Mouse (Mus musculus) MEL (cell line): Measurements from ENCODE around the gene Efcab5. TPM values are rescaled to one million over a fixed set of nuclear protein-coding genes. Genes with fewer than 3 reads are reported as not detected.
"Not testable (repeated sequence)": the region's sequence is repeated elsewhere in the genome, so short reads cannot be mapped to it uniquely, and the experiment has no call there.

Experiments used
- DNase-seq: peaks from one replicate; pipeline ENCODE4 v3.0.0; 2011; ENCODE audit warnings: low read depth, low spot score
- H3K27ac ChIP-seq: 2 replicates; pipeline ENCODE4 v1.5.1; 2012; ENCODE audit warnings: low read depth, mild to moderate bottlenecking, control low read depth, low read length, moderate library complexity; ENCODE audit not compliant: control insufficient read depth
- H3K27me3 ChIP-seq, 2 experiments: fragments of 150-350 bp in 1 of 2; sonication (generic) in 1 of 2; 2 replicates each; pipeline ENCODE4 v1.6.1; 2012; ENCODE audit warnings: low read length in 2 of 2, mild to moderate bottlenecking in 2 of 2, improper control_type of control experiment in 1 of 2, moderate library complexity in 1 of 2; ENCODE audit not compliant: insufficient read depth in 2 of 2, control insufficient read depth in 1 of 2
- H3K36me3 ChIP-seq, 2 experiments: 2 replicates each; pipeline ENCODE4 v1.6.1; 2012 to 2014; ENCODE audit warnings: low read length in 2 of 2, improper control_type of control experiment in 1 of 2, inconsistent platforms in 1 of 2, mild to moderate bottlenecking in 1 of 2; ENCODE audit not compliant: insufficient read depth in 2 of 2, control insufficient read depth in 1 of 2
- H3K4me1 ChIP-seq, 2 experiments: fragments of 150-350 bp in 1 of 2; sonication (generic) in 1 of 2; 2 replicates each; pipeline ENCODE4 v1.6.1; 2012; ENCODE audit warnings: low read length in 2 of 2, improper control_type of control experiment in 1 of 2, mild to moderate bottlenecking in 1 of 2; ENCODE audit not compliant: insufficient read depth in 2 of 2, control insufficient read depth in 1 of 2
- H3K4me3 ChIP-seq, 2 experiments: fragments of 150-350 bp in 1 of 2; sonication (generic) in 1 of 2; 2 replicates each; pipeline ENCODE4 v1.5.1; 2012; ENCODE audit warnings: low read depth in 2 of 2, low read length in 2 of 2, mild to moderate bottlenecking in 2 of 2, moderate library complexity in 2 of 2, control low read depth in 1 of 2, improper control_type of control experiment in 1 of 2; ENCODE audit not compliant: control insufficient read depth in 1 of 2, insufficient read depth in 1 of 2
- H3K79me2 ChIP-seq: 2 replicates; pipeline ENCODE4 v1.6.1; 2012; ENCODE audit warnings: mild to moderate bottlenecking, low read length, moderate library complexity; ENCODE audit not compliant: control insufficient read depth, poor library complexity, insufficient read depth
- H3K9ac ChIP-seq: 2 replicates; pipeline ENCODE4 v1.6.1; 2012; ENCODE audit warnings: low read depth, mild to moderate bottlenecking, control low read depth, low read length, moderate library complexity; ENCODE audit not compliant: control insufficient read depth, poor library complexity, severe bottlenecking
- H3K9me3 ChIP-seq: fragments of 150-350 bp; sonication (generic); replicated peaks from 2 replicates; pipeline ENCODE4 v1.6.1; 2012; ENCODE audit warnings: mild to moderate bottlenecking, low read length, improper control_type of control experiment, moderate library complexity; ENCODE audit not compliant: insufficient read depth
- CTCF ChIP-seq, 3 experiments: IDR thresholded peaks in 2 of 3; conservative IDR thresholded peaks in 1 of 3; 2 replicates each; pipeline ENCODE4 v1.5.1; 2011 to 2012; ENCODE audit warnings: low read length in 3 of 3, low read depth in 2 of 3, mild to moderate bottlenecking in 2 of 3, improper control_type of control experiment in 1 of 3, inconsistent platforms in 1 of 3, mixed read lengths in 1 of 3, moderate library complexity in 1 of 3; ENCODE audit not compliant: control insufficient read depth in 1 of 3, insufficient read depth in 1 of 3, poor library complexity in 1 of 3, severe bottlenecking in 1 of 3
- EP300 ChIP-seq, 2 experiments: IDR thresholded peaks; 2 replicates each; pipeline ENCODE4 v1.6.1; 2011; ENCODE audit warnings: improper control_type of control experiment in 2 of 2, low read length in 2 of 2, low read depth in 1 of 2, mild to moderate bottlenecking in 1 of 2
- GABPA ChIP-seq: IDR thresholded peaks from 2 replicates; pipeline ENCODE4 v1.6.1; 2012; ENCODE audit warnings: low read depth, mild to moderate bottlenecking, inconsistent platforms, low read length, improper control_type of control experiment, moderate library complexity
- GATA1 ChIP-seq: IDR thresholded peaks from 2 replicates; pipeline ENCODE4 v1.6.1; 2011; ENCODE audit warnings: low read depth, low read length, improper control_type of control experiment
- MAX ChIP-seq: IDR thresholded peaks from 2 replicates; pipeline ENCODE4 v1.6.1; 2011; ENCODE audit warnings: low read length, improper control_type of control experiment
- MAZ ChIP-seq: IDR thresholded peaks from 2 replicates; pipeline ENCODE4 v1.6.1; 2012; ENCODE audit warnings: low read depth, mild to moderate bottlenecking, inconsistent platforms, low read length, improper control_type of control experiment
- MYB ChIP-seq: IDR thresholded peaks from 2 replicates; pipeline ENCODE4 v1.6.1; 2011; ENCODE audit warnings: mild to moderate bottlenecking, low read depth, low read length, improper control_type of control experiment
- RAD21 ChIP-seq: IDR thresholded peaks from 2 replicates; pipeline ENCODE4 v1.6.1; 2011; ENCODE audit warnings: mild to moderate bottlenecking, low read depth, low read length, improper control_type of control experiment
- RCOR1 ChIP-seq: IDR thresholded peaks from 2 replicates; pipeline ENCODE4 v1.6.1; 2012; ENCODE audit warnings: low read depth, mild to moderate bottlenecking, inconsistent platforms, low read length, improper control_type of control experiment
- SMC3 ChIP-seq: IDR thresholded peaks from 2 replicates; pipeline ENCODE4 v1.6.1; 2011; ENCODE audit warnings: low read depth, low read length, improper control_type of control experiment
- TAL1 ChIP-seq: IDR thresholded peaks from 2 replicates; pipeline ENCODE4 v1.6.1; 2012; ENCODE audit warnings: mild to moderate bottlenecking, inconsistent platforms, low read length, moderate library complexity, mixed read lengths
- TCF12 ChIP-seq: IDR thresholded peaks from 2 replicates; pipeline ENCODE4 v1.6.1; 2014; ENCODE audit warnings: low read depth, mild to moderate bottlenecking, inconsistent platforms, low read length, improper control_type of control experiment, moderate library complexity
- polyA plus RNA-seq, 2 experiments: library from polyadenylated mRNA; stranded (reverse) in 1 of 2; unstranded in 1 of 2; fragments of >175 nt in 1 of 2; fragments of >200 nt in 1 of 2; gene quantifications; 2 replicates each; pipeline versions ENCODE4 v1.2.1 to v1.2.4; 2012; ENCODE audit warnings: low replicate concordance in 2 of 2, low read depth in 1 of 2; ENCODE audit not compliant: insufficient read length in 2 of 2, insufficient read depth in 1 of 2, missing spikeins in 1 of 2
- total RNA-seq: library from RNA; depleted of rRNA; stranded (reverse); fragments of 300-350 nt; gene quantifications from 2 replicates; pipeline ENCODE4 v1.2.3, GENCODE M21; 2012

The Efcab5 gene
- total and polyA plus RNA-seq, 3 experiments: 0.27 to 0.29 TPM; not detected in 1

DNA sequence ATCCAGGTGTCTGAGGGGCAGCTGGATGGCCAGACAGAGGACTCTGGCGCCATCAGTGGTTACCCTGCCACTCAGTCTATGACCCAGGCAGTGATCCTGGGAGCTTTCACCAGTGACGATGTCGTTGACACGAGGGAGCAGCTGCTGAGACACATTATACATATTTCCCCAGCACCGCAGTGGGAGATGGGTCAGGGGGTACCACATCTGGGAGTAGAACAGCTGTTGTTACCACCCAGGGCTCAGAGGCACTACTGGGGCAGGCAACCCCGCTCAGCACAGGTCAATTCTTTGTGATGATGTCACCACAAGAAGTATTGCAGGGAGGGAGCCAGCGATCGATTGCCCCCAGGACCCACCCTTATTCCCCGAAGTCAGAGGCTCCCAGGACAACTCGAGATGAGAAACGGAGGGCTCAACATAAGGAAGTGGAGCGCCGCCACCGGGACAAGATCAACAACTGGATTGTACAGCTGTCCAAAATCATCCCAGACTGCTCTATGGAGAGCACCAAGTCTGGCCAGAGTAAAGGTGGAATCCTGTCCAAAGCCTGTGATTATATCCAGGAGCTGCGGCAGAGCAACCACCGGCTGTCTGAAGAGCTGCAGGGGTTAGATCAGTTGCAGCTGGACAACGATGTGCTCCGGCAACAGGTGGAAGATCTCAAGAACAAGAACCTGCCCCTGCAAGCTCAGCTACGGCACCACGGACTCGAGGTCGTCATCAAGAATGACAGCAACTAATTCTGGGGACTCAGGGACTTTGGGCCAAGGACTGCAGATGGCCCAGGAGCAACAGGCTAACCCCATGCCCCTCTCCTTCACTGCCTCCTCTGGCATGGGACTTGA lies 38.8 kb downstream of the Efcab5 start:
- Histone ChIP-seq H3K36me3 (peaks cover 0 to 20% of the 10 kb centered on the region in 2 experiments; a peak in 2 of 4 replicates), H3K4me1 (peaks cover 13 to 18% of the 10 kb centered on the region in 2 experiments)
- not testable (repeated sequence) for H3K27ac ChIP-seq, H3K4me3 ChIP-seq, DNase-seq, H3K9ac ChIP-seq, H3K9me3 ChIP-seq, H3K79me2 ChIP-seq, H3K27me3 ChIP-seq

DNA sequence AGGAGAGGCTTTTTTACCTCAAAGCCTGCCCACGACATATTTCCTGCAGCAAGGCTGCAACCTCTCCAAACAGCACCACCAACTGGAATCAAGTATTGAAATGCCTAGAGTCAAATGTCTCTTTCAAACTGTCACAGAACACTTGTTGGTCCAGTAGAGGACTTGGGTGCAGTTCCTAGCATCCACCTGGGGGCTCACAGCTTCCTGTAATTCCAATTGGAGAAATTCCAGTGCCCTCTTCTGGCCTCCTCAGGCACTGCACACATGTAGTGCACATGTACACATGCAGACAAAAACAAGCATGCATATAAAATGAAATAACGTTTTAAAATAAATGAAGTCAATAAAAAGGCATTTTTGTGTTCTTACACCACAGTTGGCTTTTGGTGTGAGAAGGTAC lies 40.0 kb downstream of the Efcab5 start:
- no peaks in the 10 kb centered on the region for H3K27me3 ChIP-seq
- TF ChIP-seq MAZ (no peak), RAD21 (no peak), CTCF (IDR thresholded peaks at IDR 0.05 in 2 of 3, conservative IDR thresholded peaks at IDR 0.05 in 1 of 3; ENCODE audit: control insufficient read depth in 1 of 3, insufficient read depth in 1 of 3, low read depth in 2 of 3, low read length in 3 of 3, poor library complexity in 1 of 3, severe bottlenecking in 1 of 3) (peak in 2 of 3 experiments; percentile 25 to 27; a peak in 2 of 6 replicates), SMC3 (0 out of 2 replicates have a peak, but pooled peaks have one; percentile 7)
- DNase-seq: no peak
- H3K36me3 ChIP-seq: peaks cover 0 to 25% of the 10 kb centered on the region in 2 experiments; a peak in 2 of 4 replicates
- H3K4me1 ChIP-seq: peaks cover 13 to 23% of the 10 kb centered on the region in 2 experiments
- no peak overlapping the region for H3K27ac ChIP-seq
- no peak overlapping the region for H3K4me3 ChIP-seq
- H3K79me2 ChIP-seq: no peaks in the 10 kb centered on the region
- H3K9ac ChIP-seq: no peak overlapping the region
- H3K9me3 ChIP-seq: no peaks in the 10 kb centered on the region

DNA sequence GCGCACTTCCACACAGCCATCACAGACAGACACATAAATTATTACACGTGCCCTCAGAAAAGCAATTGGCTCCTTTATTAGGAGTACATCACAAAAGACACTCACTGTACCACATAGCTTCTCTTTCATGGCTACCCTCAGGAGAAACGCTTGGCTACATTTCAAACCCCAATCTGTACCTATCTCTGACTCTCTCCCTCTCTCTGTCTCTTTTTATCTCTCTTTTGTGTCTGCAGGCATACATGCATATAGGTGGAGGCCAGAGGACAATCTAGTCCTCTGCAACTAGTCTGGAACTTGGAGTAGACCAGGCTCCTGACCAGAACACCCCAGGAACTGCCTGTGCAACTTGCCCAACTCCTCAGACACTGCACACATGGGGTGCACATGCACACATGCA lies 41.0 kb downstream of the Efcab5 start:
- H3K4me1 ChIP-seq: peaks cover 16 to 23% of the 10 kb centered on the region in 2 experiments
- H3K9ac ChIP-seq: no peak overlapping the region
- H3K79me2 ChIP-seq: no peaks in the 10 kb centered on the region
- H3K9me3 ChIP-seq: no peaks in the 10 kb centered on the region
- peaks cover 0 to 31% of the 10 kb centered on the region in 2 experiments; a peak in 2 of 4 replicates for H3K36me3 ChIP-seq
- TF ChIP-seq GATA1 (peak; percentile 52; the same call in 1 of the 2 replicates), MYB (no peak), RCOR1 (peak; percentile 81; the same call in 1 of the 2 replicates), MAX (0 out of 2 replicates have a peak, but pooled peaks have one; percentile 3), GABPA (no peak), EP300 (IDR thresholded peaks at IDR 0.05; ENCODE audit: low read depth in 1 of 2, low read length in 2 of 2) (peak; percentile 54 to 61; a peak in 3 of 4 replicates), TCF12 (peak; percentile 64), TAL1 (peak; percentile 36; the same call in 1 of the 2 replicates)
- no peak overlapping the region for H3K4me3 ChIP-seq
- H3K27me3 ChIP-seq: no peaks in the 10 kb centered on the region
- no peak overlapping the region for H3K27ac ChIP-seq
- DNase-seq: peak; percentile 72
